Mouse (Mus musculus): ENCODE data around the gene Rnf5. TPM values are rescaled to one million over a fixed set of nuclear protein-coding genes. Genes with fewer than 3 reads are reported as not detected.

Rnf5 gene
- total RNA-seq (2012; rRNA removed) = 21.4 and 22.8 TPM in 2 replicates

GRCm38 (mm10) chr17:34603375-34604060 lies at the start of gene Rnf5:
Gene Rnf5 (minus strand): TSS chr17:34603690.
- peak; percentile 100 for DNase-seq (ENCODE audit: low read depth, low spot score)

GRCm38 (mm10) chr17:34652985-34653384 lies 49.5 kb upstream of the Rnf5 start:
- peaks cover 53% of the 10 kb centered on the region for H3K36me3 ChIP-seq (ENCODE audit: control insufficient read depth, insufficient read depth, low read length, poor library complexity, severe bottlenecking)
- in situ Hi-C loops (cut with MboI; ENCODE audit: low sequenced_read_pairs in 2 of 2, unreplicated experiment in 2 of 2) = no loop called here
- TF ChIP-seq HCFC1 (IDR thresholded peaks at IDR 0.05; ENCODE audit: borderline replicate concordance, insufficient read depth, low read length) (no peak), CHD2 (IDR thresholded peaks at IDR 0.05; ENCODE audit: low read depth, low read length) (no peak), ZNF384 (IDR thresholded peaks at IDR 0.05; ENCODE audit: low read depth, low read length) (no peak), ZC3H11A (IDR thresholded peaks at IDR 0.05; ENCODE audit: borderline replicate concordance, low read depth, low read length) (no peak), MAFK (IDR thresholded peaks at IDR 0.05; ENCODE audit: insufficient read depth, low read depth, low read length) (no peak)

More at GRCm38 (mm10) chr17:34603375-34604060, at the start of gene Rnf5:
- Histone ChIP-seq H3K9ac (ENCODE audit: insufficient read depth, low read depth, low read length, poor library complexity, severe bottlenecking) (peak within 1 kb of the TSS; percentile 81), H3K27ac (ENCODE audit: insufficient read depth, low read depth, low read length, poor library complexity, severe bottlenecking) (peak within 1 kb of the TSS; percentile 40), H3K4me3 (ENCODE audit: insufficient read depth in 1 of 2, low read depth in 1 of 2, low read length in 2 of 2, poor library complexity in 1 of 2, severe bottlenecking in 1 of 2) (peak within 1 kb of the TSS; percentile 94 to 98), H3K9me3 (ENCODE audit: control insufficient read depth, insufficient read depth, low read depth, low read length) (no peaks in the 10 kb centered on the region), H3K36me3 (ENCODE audit: control insufficient read depth, insufficient read depth, low read length, poor library complexity, severe bottlenecking) (peaks cover 12% of the 10 kb centered on the region), H3K4me1 (ENCODE audit: control insufficient read depth in 2 of 2, insufficient read depth in 2 of 2, low read length in 2 of 2, poor library complexity in 1 of 2) (peaks cover 0 to 10% of the 10 kb centered on the region in 2 experiments; a peak in 1 of 4 replicates)
- 0 out of 2 replicates have a peak, but pooled peaks have one; percentile 35 for TF ChIP-seq HCFC1 (IDR thresholded peaks at IDR 0.05; ENCODE audit: borderline replicate concordance, insufficient read depth, low read length)
- TF ChIP-seq CHD2 (IDR thresholded peaks at IDR 0.05; ENCODE audit: low read depth, low read length) = peak; percentile 99
- TF ChIP-seq ZC3H11A (IDR thresholded peaks at IDR 0.05; ENCODE audit: borderline replicate concordance, low read depth, low read length) = no peak
- peak; percentile 95 for TF ChIP-seq ZNF384 (IDR thresholded peaks at IDR 0.05; ENCODE audit: low read depth, low read length)
- TF ChIP-seq MAFK (IDR thresholded peaks at IDR 0.05; ENCODE audit: insufficient read depth, low read depth, low read length) = no peak
- in situ Hi-C loops (cut with MboI; ENCODE audit: low sequenced_read_pairs in 2 of 2, unreplicated experiment in 2 of 2) = no loop called here

GRCm38 (mm10) chr17:34652546-34652945 lies 49.1 kb upstream of the Rnf5 start:
- TF ChIP-seq HCFC1 (IDR thresholded peaks at IDR 0.05; ENCODE audit: borderline replicate concordance, insufficient read depth, low read length) = no peak
- no peak for TF ChIP-seq CHD2 (IDR thresholded peaks at IDR 0.05; ENCODE audit: low read depth, low read length)
- H3K4me1 ChIP-seq (ENCODE audit: control insufficient read depth in 2 of 2, insufficient read depth in 2 of 2, low read length in 2 of 2, poor library complexity in 1 of 2) = peaks cover 0 to 5% of the 10 kb centered on the region in 2 experiments; a peak in 1 of 4 replicates
- in situ Hi-C loops (cut with MboI; ENCODE audit: low sequenced_read_pairs in 2 of 2, unreplicated experiment in 2 of 2) = no loop called here
- H3K9me3 ChIP-seq (ENCODE audit: control insufficient read depth, insufficient read depth, low read depth, low read length) = no peaks in the 10 kb centered on the region
- no peak overlapping the region for H3K27ac ChIP-seq (ENCODE audit: insufficient read depth, low read depth, low read length, poor library complexity, severe bottlenecking)
- no peak for DNase-seq (ENCODE audit: low read depth, low spot score)
- peaks cover 53% of the 10 kb centered on the region for H3K36me3 ChIP-seq (ENCODE audit: control insufficient read depth, insufficient read depth, low read length, poor library complexity, severe bottlenecking)
- H3K9ac ChIP-seq (ENCODE audit: insufficient read depth, low read depth, low read length, poor library complexity, severe bottlenecking) = no peak overlapping the region
- H3K4me3 ChIP-seq (ENCODE audit: insufficient read depth in 1 of 2, low read depth in 1 of 2, low read length in 2 of 2, poor library complexity in 1 of 2, severe bottlenecking in 1 of 2) = no peak overlapping the region

More at GRCm38 (mm10) chr17:34652985-34653384, 49.5 kb upstream of the Rnf5 start:
- Histone ChIP-seq H3K4me3 (ENCODE audit: insufficient read depth in 1 of 2, low read depth in 1 of 2, low read length in 2 of 2, poor library complexity in 1 of 2, severe bottlenecking in 1 of 2) (no peak overlapping the region), H3K27ac (ENCODE audit: insufficient read depth, low read depth, low read length, poor library complexity, severe bottlenecking) (no peak overlapping the region), H3K9ac (ENCODE audit: insufficient read depth, low read depth, low read length, poor library complexity, severe bottlenecking) (no peak overlapping the region), H3K9me3 (ENCODE audit: control insufficient read depth, insufficient read depth, low read depth, low read length) (no peaks in the 10 kb centered on the region), H3K4me1 (ENCODE audit: control insufficient read depth in 2 of 2, insufficient read depth in 2 of 2, low read length in 2 of 2, poor library complexity in 1 of 2) (peaks cover 0 to 4% of the 10 kb centered on the region in 2 experiments; a peak in 1 of 4 replicates)
- no peak for DNase-seq (ENCODE audit: low read depth, low spot score)

- DNase-seq (ENCODE audit: low read depth, low spot score) = no peak
These were observed 48.2 kb upstream of the Rnf5 start for GRCm38 (mm10) chr17:34651507-34652221.

More at GRCm38 (mm10) chr17:34651507-34652221, 48.2 kb upstream of the Rnf5 start:
- peaks cover 53% of the 10 kb centered on the region for H3K36me3 ChIP-seq (ENCODE audit: control insufficient read depth, insufficient read depth, low read length, poor library complexity, severe bottlenecking)
- H3K9me3 ChIP-seq (ENCODE audit: control insufficient read depth, insufficient read depth, low read depth, low read length) = no peaks in the 10 kb centered on the region
- H3K9ac ChIP-seq (ENCODE audit: insufficient read depth, low read depth, low read length, poor library complexity, severe bottlenecking) = no peak overlapping the region
- no peak overlapping the region for H3K4me3 ChIP-seq (ENCODE audit: insufficient read depth in 1 of 2, low read depth in 1 of 2, low read length in 2 of 2, poor library complexity in 1 of 2, severe bottlenecking in 1 of 2)
- TF ChIP-seq MAFK (IDR thresholded peaks at IDR 0.05; ENCODE audit: insufficient read depth, low read depth, low read length) (no peak), ZC3H11A (IDR thresholded peaks at IDR 0.05; ENCODE audit: borderline replicate concordance, low read depth, low read length) (no peak), CHD2 (IDR thresholded peaks at IDR 0.05; ENCODE audit: low read depth, low read length) (no peak), HCFC1 (IDR thresholded peaks at IDR 0.05; ENCODE audit: borderline replicate concordance, insufficient read depth, low read length) (no peak), ZNF384 (IDR thresholded peaks at IDR 0.05; ENCODE audit: low read depth, low read length) (no peak)
- peaks cover 0 to 5% of the 10 kb centered on the region in 2 experiments; a peak in 1 of 4 replicates for H3K4me1 ChIP-seq (ENCODE audit: control insufficient read depth in 2 of 2, insufficient read depth in 2 of 2, low read length in 2 of 2, poor library complexity in 1 of 2)
- in situ Hi-C loops (cut with MboI; ENCODE audit: low sequenced_read_pairs in 2 of 2, unreplicated experiment in 2 of 2) = no loop called here
- no peak overlapping the region for H3K27ac ChIP-seq (ENCODE audit: insufficient read depth, low read depth, low read length, poor library complexity, severe bottlenecking)

All from ES-E14 (cell line).